Mouse (Mus musculus) hindbrain, embryonic 10.5 days (tissue): ENCODE measurements around the gene Dixdc1. TPM values are rescaled to one million over a fixed set of nuclear protein-coding genes. Genes with fewer than 3 reads are reported as not detected.

Source experiments
- DNase-seq: peaks from one replicate; pipeline ENCODE4 v3.0.0-alpha.2; 2017; ENCODE audit warnings: low spot score
- H3K27ac ChIP-seq: fragments of 300-500 bp; sonication (generic); 2 replicates; pipeline ENCODE4 v1.5.1; 2016; ENCODE audit warnings: mild to moderate bottlenecking, moderate library complexity
- H3K27me3 ChIP-seq: fragments of 300-500 bp; sonication (generic); 2 replicates; pipeline ENCODE4 v1.6.1; 2016; ENCODE audit warnings: mild to moderate bottlenecking; ENCODE audit not compliant: poor library complexity, insufficient read depth, severe bottlenecking
- H3K36me3 ChIP-seq: fragments of 300-500 bp; sonication (generic); 2 replicates; pipeline ENCODE4 v1.6.1; 2016; ENCODE audit warnings: mild to moderate bottlenecking, moderate library complexity
- H3K4me1 ChIP-seq: fragments of 300-500 bp; sonication (generic); replicated peaks from 2 replicates; pipeline ENCODE4 v1.6.1; 2016; ENCODE audit warnings: mild to moderate bottlenecking
- H3K4me3 ChIP-seq: fragments of 300-500 bp; sonication (generic); 2 replicates; pipeline ENCODE4 v1.5.1; 2016; ENCODE audit warnings: mild to moderate bottlenecking, moderate library complexity
- H3K9me3 ChIP-seq: fragments of 300-500 bp; sonication (generic); 2 replicates; pipeline ENCODE4 v1.6.1; 2016; ENCODE audit warnings: mild to moderate bottlenecking, moderate library complexity
- WGBS: fragments of 180-500 bp; shearing (Covaris S2); methylation state at CpG from one replicate; pipeline ENCODE4 v1.1.7; 2016; 5-methylcytosine and 5-hydroxymethylcytosine counted together
- polyA plus RNA-seq: library from polyadenylated mRNA; unstranded; fragments of >200 nt; fragmentation: Nextera tagmentation; extraction: Ambion mirVana; gene quantifications from 2 replicates; pipeline ENCODE4 v1.2.1, GENCODE M21; 2016

Gene Dixdc1
- polyA plus RNA-seq, 1 experiment from 2014 or later = 21.4 TPM

GRCm38 (mm10) chr9:50732560-50732959 lies 6.8 kb downstream of the Dixdc1 start:
- Histone ChIP-seq H3K27me3 (peaks cover 22% of the 10 kb centered on the region), H3K9me3 (no peaks in the 10 kb centered on the region), H3K4me3 (no peak overlapping the region), H3K36me3 (no peaks in the 10 kb centered on the region), H3K4me1 (peaks cover 44% of the 10 kb centered on the region), H3K27ac (peak overlapping the region; percentile 74)
- WGBS = 9% methylated on average over 4 of the region's 4 CpGs
- peak; percentile 40 for DNase-seq

- Histone ChIP-seq H3K27ac (no peak overlapping the region), H3K4me3 (no peak overlapping the region), H3K36me3 (no peaks in the 10 kb centered on the region), H3K27me3 (peaks cover 19% of the 10 kb centered on the region), H3K4me1 (peaks cover 69% of the 10 kb centered on the region), H3K9me3 (no peaks in the 10 kb centered on the region)
- no peak for DNase-seq
- 52% methylated on average over 4 of the region's 4 CpGs for WGBS
These were observed 9.7 kb downstream of the Dixdc1 start for GRCm38 (mm10) chr9:50729600-50729999.

- Histone ChIP-seq H3K27ac (peak overlapping the region; percentile 93), H3K36me3 (no peaks in the 10 kb centered on the region), H3K4me1 (peaks cover 74% of the 10 kb centered on the region), H3K27me3 (peaks cover 21% of the 10 kb centered on the region), H3K4me3 (peak overlapping the region; percentile 71), H3K9me3 (no peaks in the 10 kb centered on the region)
- under 1% methylated on average over 45 of the region's 45 CpGs for WGBS
- peak; percentile 88 for DNase-seq
These were observed 11.2 kb downstream of the Dixdc1 start for GRCm38 (mm10) chr9:50727925-50728651.

GRCm38 (mm10) chr9:50727171-50727924 lies 12.0 kb downstream of the Dixdc1 start:
- no peaks in the 10 kb centered on the region for H3K36me3 ChIP-seq
- DNase-seq = peak; percentile 46
- WGBS = 3% methylated on average over 30 of the region's 30 CpGs
- H3K4me3 ChIP-seq = peak overlapping the region; percentile 71
- no peaks in the 10 kb centered on the region for H3K9me3 ChIP-seq
- peaks cover 21% of the 10 kb centered on the region for H3K27me3 ChIP-seq
- H3K4me1 ChIP-seq = peaks cover 71% of the 10 kb centered on the region
- peak overlapping the region; percentile 93 for H3K27ac ChIP-seq

- H3K9me3 ChIP-seq = no peaks in the 10 kb centered on the region
- H3K36me3 ChIP-seq = no peaks in the 10 kb centered on the region
- peaks cover 21% of the 10 kb centered on the region for H3K27me3 ChIP-seq
- WGBS = 39% methylated on average over 8 of the region's 8 CpGs
- H3K27ac ChIP-seq = peak overlapping the region; percentile 93
- peaks cover 74% of the 10 kb centered on the region for H3K4me1 ChIP-seq
- peak; percentile 51 for DNase-seq
- H3K4me3 ChIP-seq = peak overlapping the region; percentile 71
These were observed 13.3 kb downstream of the Dixdc1 start for GRCm38 (mm10) chr9:50725921-50726590.

GRCm38 (mm10) chr9:50724661-50725330 lies 14.5 kb downstream of the Dixdc1 start:
- H3K4me1 ChIP-seq = peaks cover 74% of the 10 kb centered on the region
- DNase-seq = no peak
- H3K27ac ChIP-seq = peak overlapping the region; percentile 9; the same call in 1 of the 2 replicates
- H3K4me3 ChIP-seq = 0 out of 2 replicates have a peak overlapping the region, but pooled peaks have one; percentile 13
- 67% methylated on average over 3 of the region's 3 CpGs for WGBS
- H3K27me3 ChIP-seq = peaks cover 14% of the 10 kb centered on the region
- H3K36me3 ChIP-seq = no peaks in the 10 kb centered on the region
- H3K9me3 ChIP-seq = no peaks in the 10 kb centered on the region

- no peak for DNase-seq
These were observed 15.2 kb downstream of the Dixdc1 start for GRCm38 (mm10) chr9:50724147-50724546.

GRCm38 (mm10) chr9:50723406-50723805 lies 15.9 kb downstream of the Dixdc1 start:
- DNase-seq = no peak
- Histone ChIP-seq H3K4me1 (peaks cover 64% of the 10 kb centered on the region), H3K27ac (no peak overlapping the region), H3K36me3 (0 out of 2 replicates have a peak, but pooled peaks cover 4% of the 10 kb centered on the region), H3K27me3 (0 out of 2 replicates have a peak, but pooled peaks cover 2% of the 10 kb centered on the region), H3K9me3 (no peaks in the 10 kb centered on the region), H3K4me3 (no peak overlapping the region)
- 85% methylated on average over 7 of the region's 7 CpGs for WGBS

More at GRCm38 (mm10) chr9:50724147-50724546, 15.2 kb downstream of the Dixdc1 start:
- H3K36me3 ChIP-seq = 0 out of 2 replicates have a peak, but pooled peaks cover 4% of the 10 kb centered on the region
- H3K27ac ChIP-seq = 0 out of 2 replicates have a peak overlapping the region, but pooled peaks have one; percentile 9
- H3K27me3 ChIP-seq = peaks cover 8% of the 10 kb centered on the region; the same call in 1 of the 2 replicates
- H3K4me3 ChIP-seq = 0 out of 2 replicates have a peak overlapping the region, but pooled peaks have one; percentile 13
- peaks cover 70% of the 10 kb centered on the region for H3K4me1 ChIP-seq
- H3K9me3 ChIP-seq = no peaks in the 10 kb centered on the region
- 86% methylated on average over 2 of the region's 2 CpGs for WGBS

- Histone ChIP-seq H3K27me3 (0 out of 2 replicates have a peak, but pooled peaks cover 2% of the 10 kb centered on the region), H3K36me3 (0 out of 2 replicates have a peak, but pooled peaks cover 4% of the 10 kb centered on the region), H3K4me1 (peaks cover 54% of the 10 kb centered on the region), H3K27ac (no peak overlapping the region), H3K9me3 (no peaks in the 10 kb centered on the region), H3K4me3 (no peak overlapping the region)
- no peak for DNase-seq
- WGBS = 47% methylated on average over 8 of the region's 8 CpGs
These were observed 16.8 kb downstream of the Dixdc1 start for GRCm38 (mm10) chr9:50722451-50722911.

GRCm38 (mm10) chr9:50721061-50721460 lies 18.3 kb downstream of the Dixdc1 start:
- Histone ChIP-seq H3K9me3 (no peaks in the 10 kb centered on the region), H3K4me1 (peaks cover 40% of the 10 kb centered on the region), H3K36me3 (0 out of 2 replicates have a peak, but pooled peaks cover 4% of the 10 kb centered on the region), H3K27me3 (0 out of 2 replicates have a peak, but pooled peaks cover 2% of the 10 kb centered on the region), H3K4me3 (no peak overlapping the region), H3K27ac (peak overlapping the region; percentile 14; the same call in 1 of the 2 replicates)
- peak; percentile 39 for DNase-seq
- 35% methylated on average over 12 of the region's 12 CpGs for WGBS

GRCm38 (mm10) chr9:50718878-50719277 lies 20.4 kb downstream of the Dixdc1 start:
- Histone ChIP-seq H3K4me3 (no peak overlapping the region), H3K9me3 (no peaks in the 10 kb centered on the region), H3K4me1 (peaks cover 23% of the 10 kb centered on the region), H3K27ac (no peak overlapping the region), H3K27me3 (no peaks in the 10 kb centered on the region), H3K36me3 (0 out of 2 replicates have a peak, but pooled peaks cover 4% of the 10 kb centered on the region)
- no peak for DNase-seq
- WGBS = 82% methylated on average over 4 of the region's 4 CpGs

GRCm38 (mm10) chr9:50714188-50714587 lies 25.1 kb downstream of the Dixdc1 start:
- H3K9me3 ChIP-seq = no peaks in the 10 kb centered on the region
- H3K4me3 ChIP-seq = no peak overlapping the region
- no peaks in the 10 kb centered on the region for H3K27me3 ChIP-seq
- H3K36me3 ChIP-seq = peaks cover 13% of the 10 kb centered on the region
- 59% methylated on average over 4 of the region's 4 CpGs for WGBS
- no peak overlapping the region for H3K27ac ChIP-seq
- no peaks in the 10 kb centered on the region for H3K4me1 ChIP-seq
- DNase-seq = no peak
